Mouse (Mus musculus) forebrain, postnatal 0 days (tissue): ENCODE data around the gene Ccdc107. TPM values are rescaled to one million over a fixed set of nuclear protein-coding genes. Genes with fewer than 3 reads are reported as not detected.
A peak's percentile ranks its signal among the peaks of the same experiment; 100 is the strongest.

Source experiments
- ATAC-seq: fragments of 200-750 bp; cut with Nextera tagmentation; 2 replicates; pipeline ENCODE4 v1.8.0; 2017; ENCODE audit warnings: mild to moderate bottlenecking, moderate library complexity
- DNase-seq: peaks from one replicate; pipeline ENCODE4 v3.0.0-alpha.2; 2015
- H3K27ac ChIP-seq: fragments of 300-500 bp; sonication (generic); 2 replicates; pipeline ENCODE4 v1.5.1; 2014; ENCODE audit warnings: low read depth, mild to moderate bottlenecking, antibody characterized with exemption, low read length, moderate library complexity, mixed read lengths
- H3K27me3 ChIP-seq: fragments of 300-500 bp; sonication (generic); 2 replicates; pipeline ENCODE4 v1.6.1; 2014; ENCODE audit warnings: mild to moderate bottlenecking, low read length, mixed read lengths; ENCODE audit not compliant: insufficient read depth
- H3K36me3 ChIP-seq: fragments of 300-500 bp; sonication (generic); 2 replicates; pipeline ENCODE4 v1.6.1; 2014; ENCODE audit warnings: mild to moderate bottlenecking, moderate library complexity; ENCODE audit not compliant: insufficient read depth
- H3K4me1 ChIP-seq: fragments of 300-500 bp; sonication (generic); 2 replicates; pipeline ENCODE4 v1.6.1; 2014; ENCODE audit warnings: antibody characterized with exemption; ENCODE audit not compliant: insufficient read depth
- H3K4me2 ChIP-seq: fragments of 300-500 bp; sonication (generic); 2 replicates; pipeline ENCODE4 v1.6.1; 2014; ENCODE audit warnings: low read depth, mild to moderate bottlenecking, moderate library complexity
- H3K4me3 ChIP-seq: fragments of 300-500 bp; sonication (generic); 2 replicates; pipeline ENCODE4 v1.5.1; 2014; ENCODE audit warnings: low read depth, low read length, mixed read lengths
- H3K9ac ChIP-seq: fragments of 300-500 bp; sonication (generic); 2 replicates; pipeline ENCODE4 v1.6.1; 2014; ENCODE audit warnings: mild to moderate bottlenecking
- H3K9me3 ChIP-seq: fragments of 300-500 bp; sonication (generic); 2 replicates; pipeline ENCODE4 v1.6.1; 2016; ENCODE audit warnings: low read length
- CTCF ChIP-seq: sonication (generic); IDR thresholded peaks from 2 replicates; pipeline ENCODE4 v1.5.1; 2016; ENCODE audit warnings: antibody characterized with exemption, control low read depth, low read depth
- WGBS: fragments of 180-500 bp; shearing (Covaris S2); extraction: QIAGEN DNeasy Blood & Tissue Kit; methylation state at CpG from one replicate; pipeline ENCODE4 v1.1.7; 2014; 5-methylcytosine and 5-hydroxymethylcytosine counted together
- polyA plus RNA-seq: library from polyadenylated mRNA; unstranded; fragments of >200 nt; fragmentation: Nextera tagmentation; extraction: Ambion mirVana; gene quantifications from 2 replicates; pipeline ENCODE4 v1.2.1, GENCODE M21; 2015
- total RNA-seq: library from RNA; depleted of rRNA; stranded (reverse); fragments of >200 nt; gene quantifications from 2 replicates; pipeline ENCODE4 v1.2.3, GENCODE M21; 2014

Ccdc107 gene
- total and polyA plus RNA-seq, 2 experiments from 2014 or later = 57.3 to 92.2 TPM

GRCm38 (mm10) chr4:43519956-43520355, 27.3 kb downstream of the Ccdc107 start:
- Histone ChIP-seq H3K36me3 (no peaks in the 10 kb centered on the region), H3K9ac (no peak overlapping the region), H3K4me1 (no peaks in the 10 kb centered on the region), H3K9me3 (no peaks in the 10 kb centered on the region), H3K4me3 (no peak overlapping the region), H3K4me2 (peak overlapping the region; percentile 34), H3K27ac (no peak overlapping the region), H3K27me3 (peaks cover 12% of the 10 kb centered on the region)
- peak; percentile 94 for DNase-seq
- no peak for TF ChIP-seq CTCF
- peak; percentile 78 for ATAC-seq
- 13% methylated on average over 6 of the region's 6 CpGs for WGBS

GRCm38 (mm10) chr4:43527880-43528279, 35.2 kb downstream of the Ccdc107 start:
- Histone ChIP-seq H3K27me3 (peaks cover 12% of the 10 kb centered on the region), H3K36me3 (peaks cover 18% of the 10 kb centered on the region), H3K4me2 (no peak overlapping the region), H3K4me1 (no peaks in the 10 kb centered on the region), H3K9ac (no peak overlapping the region), H3K4me3 (no peak overlapping the region), H3K9me3 (no peaks in the 10 kb centered on the region), H3K27ac (no peak overlapping the region)
- no peak for ATAC-seq
- TF ChIP-seq CTCF = peak; percentile 48
- 67% methylated on average over 5 of the region's 5 CpGs for WGBS
- no peak for DNase-seq

DNA sequence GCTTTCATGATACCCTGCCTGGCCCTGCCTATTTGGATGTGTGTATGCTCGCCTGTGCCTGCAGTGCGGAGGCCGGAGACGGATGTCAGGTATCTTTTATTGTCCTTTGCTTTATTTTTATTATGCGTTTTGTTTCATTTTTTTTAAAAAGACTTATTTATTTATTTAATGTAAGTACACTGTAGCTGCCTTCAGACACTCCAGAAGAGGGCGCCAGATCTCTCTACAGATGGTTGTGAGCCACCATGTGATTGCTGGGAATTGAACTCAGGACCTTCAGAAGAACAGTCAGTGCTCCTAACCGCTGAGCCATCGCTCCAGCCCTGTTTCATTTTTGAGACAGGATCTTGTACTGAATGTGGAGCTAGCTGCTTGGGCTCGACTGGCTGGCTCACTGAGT, 35.8 kb downstream of the Ccdc107 start:
- 0 out of 2 replicates have a peak, but pooled peaks have one; percentile 17 for TF ChIP-seq CTCF
- no peak overlapping the region for H3K27ac ChIP-seq
- peaks cover 12% of the 10 kb centered on the region for H3K27me3 ChIP-seq
- no peaks in the 10 kb centered on the region for H3K4me1 ChIP-seq
- ATAC-seq = no peak
- H3K36me3 ChIP-seq = peaks cover 24% of the 10 kb centered on the region
- 78% methylated on average over 9 of the region's 9 CpGs for WGBS
- H3K4me3 ChIP-seq = no peak overlapping the region
- no peak overlapping the region for H3K9ac ChIP-seq
- no peak for DNase-seq
- H3K9me3 ChIP-seq = no peaks in the 10 kb centered on the region
- no peak overlapping the region for H3K4me2 ChIP-seq

DNA sequence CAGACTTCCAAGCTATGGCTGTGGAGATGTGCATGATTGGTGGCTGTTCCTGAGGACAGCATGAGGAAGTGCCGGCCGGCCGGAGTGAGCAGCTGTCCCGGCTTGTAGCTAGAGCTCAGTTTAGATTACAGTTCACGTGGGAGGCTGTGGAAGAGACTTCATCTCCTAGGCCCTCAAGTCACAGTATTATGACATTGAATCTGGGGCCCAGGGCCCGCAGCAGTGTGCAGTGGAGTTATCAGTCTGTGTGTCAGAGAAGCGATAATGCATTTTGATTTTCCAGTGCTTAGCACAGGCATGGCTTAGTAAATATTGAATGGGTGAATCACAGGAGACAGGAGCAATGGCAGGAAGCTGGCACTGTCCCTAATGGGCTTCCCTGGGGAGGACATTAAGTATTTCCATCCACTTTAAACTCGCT, 37.4 kb downstream of the Ccdc107 start:
- no peak for TF ChIP-seq CTCF
- DNase-seq (no peak), ATAC-seq (no peak)
- H3K4me1 ChIP-seq = no peaks in the 10 kb centered on the region
- H3K4me2 ChIP-seq = no peak overlapping the region
- no peak overlapping the region for H3K4me3 ChIP-seq
- H3K27me3 ChIP-seq = no peaks in the 10 kb centered on the region
- 75% methylated on average over 8 of the region's 8 CpGs for WGBS
- H3K9me3 ChIP-seq = no peaks in the 10 kb centered on the region
- no peak overlapping the region for H3K27ac ChIP-seq
- H3K36me3 ChIP-seq = peaks cover 34% of the 10 kb centered on the region
- H3K9ac ChIP-seq = no peak overlapping the region

DNA sequence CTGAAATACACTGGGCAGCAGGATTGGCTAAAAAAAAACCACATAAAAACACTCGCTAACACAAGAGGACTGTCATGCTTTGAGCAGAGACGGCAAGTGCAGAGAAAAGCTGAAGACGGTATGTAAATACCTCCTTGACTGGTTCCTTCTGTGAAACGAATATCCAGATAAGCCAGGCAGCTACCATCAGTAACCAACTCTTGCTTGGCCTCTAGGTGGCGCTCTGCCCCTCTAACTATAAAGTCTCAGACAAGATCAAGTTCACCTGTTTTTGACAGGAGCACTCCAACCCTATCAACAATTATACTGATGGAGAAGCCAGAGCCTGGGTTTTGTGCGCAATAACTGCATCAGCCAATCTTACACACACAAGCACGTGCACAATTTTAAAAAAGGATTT, 37.9 kb downstream of the Ccdc107 start:
- peak; percentile 48 for ATAC-seq
- WGBS = 19% methylated on average over 7 of the region's 7 CpGs
- Histone ChIP-seq H3K36me3 (peaks cover 38% of the 10 kb centered on the region), H3K4me1 (no peaks in the 10 kb centered on the region), H3K4me2 (no peak overlapping the region), H3K27me3 (no peaks in the 10 kb centered on the region), H3K9ac (no peak overlapping the region), H3K27ac (no peak overlapping the region), H3K9me3 (no peaks in the 10 kb centered on the region), H3K4me3 (no peak overlapping the region)
- peak; percentile 77 for TF ChIP-seq CTCF
- peak; percentile 74 for DNase-seq

GRCm38 (mm10) chr4:43533270-43533669, 40.6 kb downstream of the Ccdc107 start:
- no peaks in the 10 kb centered on the region for H3K4me1 ChIP-seq
- no peaks in the 10 kb centered on the region for H3K9me3 ChIP-seq
- H3K4me2 ChIP-seq = no peak overlapping the region
- H3K4me3 ChIP-seq = no peak overlapping the region
- WGBS = 92% methylated on average over 9 of the region's 9 CpGs
- ATAC-seq = no peak
- H3K36me3 ChIP-seq = peaks cover 61% of the 10 kb centered on the region
- H3K27me3 ChIP-seq = no peaks in the 10 kb centered on the region
- no peak for DNase-seq
- no peak for TF ChIP-seq CTCF
- H3K9ac ChIP-seq = no peak overlapping the region
- no peak overlapping the region for H3K27ac ChIP-seq

DNA sequence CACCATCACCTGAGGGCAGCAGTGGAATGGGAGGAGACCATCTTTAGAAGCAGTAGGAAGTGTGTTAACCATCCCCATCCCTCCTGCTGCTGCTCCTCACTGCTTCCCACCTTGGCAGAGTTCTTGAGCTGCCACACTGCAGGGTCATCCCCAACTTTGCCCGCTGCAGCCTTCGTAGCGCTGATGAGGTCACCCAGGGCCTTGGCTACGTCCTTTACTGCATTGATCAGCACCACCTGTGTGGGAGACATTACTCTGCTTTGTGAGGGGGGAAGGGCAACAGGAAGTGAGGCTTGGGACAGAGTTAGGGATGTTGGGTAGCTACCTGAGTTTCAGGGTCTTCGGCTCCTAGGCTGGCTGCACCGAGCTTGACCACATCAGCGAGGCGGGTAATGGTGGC, 42.9 kb downstream of the Ccdc107 start:
- Histone ChIP-seq H3K4me1 (no peaks in the 10 kb centered on the region), H3K9ac (no peak overlapping the region), H3K27ac (no peak overlapping the region), H3K4me3 (no peak overlapping the region), H3K4me2 (no peak overlapping the region), H3K36me3 (peaks cover 84% of the 10 kb centered on the region), H3K27me3 (no peaks in the 10 kb centered on the region), H3K9me3 (no peaks in the 10 kb centered on the region)
- ATAC-seq = no peak
- TF ChIP-seq CTCF = no peak
- 95% methylated on average over 8 of the region's 8 CpGs for WGBS
- no peak for DNase-seq

DNA sequence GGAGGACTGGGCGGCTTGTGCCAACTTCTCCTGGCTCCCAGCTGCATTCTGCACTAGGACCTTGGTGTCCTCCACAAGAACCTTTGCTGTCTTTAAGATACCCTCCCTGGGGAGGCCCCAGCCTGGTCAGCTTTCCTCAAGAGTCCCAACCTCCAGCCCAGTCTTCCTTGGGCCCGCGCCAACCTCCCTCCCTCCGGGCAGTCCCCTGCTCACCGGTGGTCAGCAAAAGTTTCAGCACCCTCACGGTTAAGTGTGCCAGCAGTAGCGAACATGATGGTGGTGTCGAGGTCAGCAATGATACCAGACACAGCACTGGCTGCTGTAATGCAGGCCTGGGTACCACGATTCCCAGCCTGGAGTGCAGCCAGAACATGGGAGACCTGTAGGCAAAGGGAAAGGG, 43.3 kb downstream of the Ccdc107 start:
- Histone ChIP-seq H3K27me3 (no peaks in the 10 kb centered on the region), H3K4me1 (no peaks in the 10 kb centered on the region), H3K4me2 (no peak overlapping the region), H3K9me3 (no peaks in the 10 kb centered on the region), H3K36me3 (peaks cover 83% of the 10 kb centered on the region), H3K9ac (no peak overlapping the region), H3K4me3 (no peak overlapping the region), H3K27ac (no peak overlapping the region)
- 93% methylated on average over 9 of the region's 9 CpGs for WGBS
- TF ChIP-seq CTCF = no peak
- ATAC-seq (no peak), DNase-seq (no peak)
